Mouse (Mus musculus) heart, embryonic 16.5 days (tissue): Measurements from ENCODE around the gene Deup1. TPM values are rescaled to one million over a fixed set of nuclear protein-coding genes. Genes with fewer than 3 reads are reported as not detected.

Source experiments
- ATAC-seq: fragments of 200-750 bp; cut with Nextera tagmentation; replicated peaks from 2 replicates; pipeline ENCODE4 v1.8.0; 2017; ENCODE audit warnings: moderate number of reproducible peaks; ENCODE audit not compliant: insufficient read depth, low FRiP score; ENCODE audit errors: extremely low read depth
- H3K27ac ChIP-seq: fragments of 300-500 bp; sonication (generic); 2 replicates; pipeline ENCODE4 v1.5.1; 2014; ENCODE audit warnings: mild to moderate bottlenecking, low read length, control low read depth, moderate library complexity
- H3K27me3 ChIP-seq: fragments of 300-500 bp; sonication (generic); 2 replicates; pipeline ENCODE4 v1.6.1; 2014; ENCODE audit warnings: low read length, mixed read lengths; ENCODE audit not compliant: control insufficient read depth, insufficient read depth
- H3K36me3 ChIP-seq: fragments of 300-500 bp; sonication (generic); 2 replicates; pipeline ENCODE4 v1.6.1; 2014; ENCODE audit not compliant: control insufficient read depth, insufficient read depth
- H3K4me1 ChIP-seq: fragments of 300-500 bp; sonication (generic); 2 replicates; pipeline ENCODE4 v1.6.1; 2014; ENCODE audit warnings: low read length, mixed read lengths; ENCODE audit not compliant: control insufficient read depth, insufficient read depth
- H3K4me2 ChIP-seq: fragments of 300-500 bp; sonication (generic); 2 replicates; pipeline ENCODE4 v1.6.1; 2014; ENCODE audit warnings: low read depth, mild to moderate bottlenecking, control low read depth, low read length
- H3K4me3 ChIP-seq: fragments of 300-500 bp; sonication (generic); 2 replicates; pipeline ENCODE4 v1.5.1; 2014; ENCODE audit warnings: mild to moderate bottlenecking, control low read depth, low read length
- H3K9ac ChIP-seq: fragments of 300-500 bp; sonication (generic); 2 replicates; pipeline ENCODE4 v1.6.1; 2014; ENCODE audit warnings: low read length, control low read depth
- H3K9me3 ChIP-seq: fragments of 300-500 bp; sonication (generic); replicated peaks from 2 replicates; pipeline ENCODE4 v1.6.1; 2016; ENCODE audit warnings: low read length; ENCODE audit not compliant: control insufficient read depth
- WGBS: fragments of 180-500 bp; shearing (Covaris S2); extraction: QIAGEN DNeasy Blood & Tissue Kit; methylation state at CpG from one replicate; pipeline ENCODE4 v1.1.7; 2014; 5-methylcytosine and 5-hydroxymethylcytosine counted together
- polyA plus RNA-seq: library from polyadenylated mRNA; unstranded; fragments of >200 nt; fragmentation: Nextera tagmentation; extraction: Ambion mirVana; gene quantifications from 2 replicates; pipeline ENCODE4 v1.2.1, GENCODE M21; 2015

Deup1 gene
- polyA plus RNA-seq, 1 experiment from 2014 or later = 1.5 TPM

DNA sequence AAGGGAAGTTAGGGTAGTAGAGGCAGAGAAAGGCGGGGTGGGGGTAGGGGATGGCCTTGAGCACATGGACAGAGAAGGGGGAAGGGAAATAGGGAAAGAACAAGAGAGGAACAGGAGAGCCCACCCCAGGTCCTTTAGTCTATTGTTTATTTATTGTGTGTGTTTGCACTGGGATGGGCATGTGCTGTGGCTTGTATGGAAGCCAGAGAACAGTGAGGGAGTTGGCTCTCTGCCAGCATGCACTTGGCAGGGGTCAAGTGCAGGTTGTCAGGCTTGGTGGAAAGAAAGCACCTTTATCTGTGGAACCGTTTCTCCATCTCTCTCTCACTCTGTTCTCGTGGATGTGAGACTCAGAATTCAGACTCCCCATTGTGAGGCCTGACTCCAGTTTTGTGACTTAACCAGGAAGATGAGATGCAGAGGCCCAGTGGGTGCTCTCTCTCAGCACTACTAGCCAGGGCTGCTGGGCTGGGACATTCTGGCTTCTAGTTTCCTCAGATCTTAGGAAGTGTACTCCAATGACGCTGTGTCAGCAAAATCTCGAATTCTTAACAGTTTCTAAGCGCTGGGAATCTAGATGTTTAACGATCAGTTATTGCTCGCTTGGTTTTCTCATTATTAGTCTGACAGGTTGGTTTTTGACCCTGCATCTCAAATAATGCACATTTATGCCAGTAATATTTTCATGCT lies 98.3 kb downstream of the Deup1 start:
- H3K9me3 ChIP-seq = no peaks in the 10 kb centered on the region
- H3K27ac ChIP-seq = 0 out of 2 replicates have a peak overlapping the region, but pooled peaks have one; percentile 13
- H3K4me2 ChIP-seq = no peak overlapping the region
- no peaks in the 10 kb centered on the region for H3K36me3 ChIP-seq
- H3K4me3 ChIP-seq = no peak overlapping the region
- peaks cover 43% of the 10 kb centered on the region for H3K4me1 ChIP-seq
- no peaks in the 10 kb centered on the region for H3K27me3 ChIP-seq
- WGBS = 47% methylated on average over 8 of the region's 8 CpGs
- H3K9ac ChIP-seq = no peak overlapping the region
- peak; percentile 53 for ATAC-seq

- no peak for ATAC-seq
- H3K27me3 ChIP-seq = no peaks in the 10 kb centered on the region
- H3K4me3 ChIP-seq = no peak overlapping the region
- no peaks in the 10 kb centered on the region for H3K36me3 ChIP-seq
- 39% methylated on average over 7 of the region's 7 CpGs for WGBS
- H3K4me2 ChIP-seq = no peak overlapping the region
- peaks cover 33% of the 10 kb centered on the region for H3K4me1 ChIP-seq
- peak overlapping the region; percentile 25; the same call in 1 of the 2 replicates for H3K27ac ChIP-seq
- H3K9me3 ChIP-seq = no peaks in the 10 kb centered on the region
- H3K9ac ChIP-seq = no peak overlapping the region
Observed at GRCm38 (mm10) chr9:15528368-15528767, 99.4 kb downstream of the Deup1 start.

DNA sequence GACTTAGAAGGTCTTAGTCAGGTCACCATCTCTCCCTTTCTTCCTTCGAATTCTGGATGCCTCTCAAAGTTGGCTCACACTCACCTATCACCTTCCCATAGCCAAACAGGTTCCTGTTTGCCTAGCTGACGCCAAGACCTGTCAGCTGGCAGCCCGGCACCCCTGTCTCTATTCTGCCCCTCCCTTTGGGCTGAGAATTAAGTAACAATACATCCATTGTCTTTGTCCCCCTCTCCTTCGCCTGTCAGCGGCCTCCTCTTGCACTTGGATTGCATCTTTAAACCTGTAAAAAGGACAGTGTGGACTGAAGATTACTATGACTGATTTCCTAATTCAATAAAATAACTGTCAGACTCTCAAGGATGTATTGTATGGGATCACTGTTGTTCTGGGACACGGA lies 99.9 kb downstream of the Deup1 start:
- WGBS = 63% methylated on average over 6 of the region's 6 CpGs
- no peak overlapping the region for H3K4me3 ChIP-seq
- H3K9ac ChIP-seq = no peak overlapping the region
- ATAC-seq = no peak
- no peaks in the 10 kb centered on the region for H3K9me3 ChIP-seq
- H3K4me2 ChIP-seq = no peak overlapping the region
- H3K36me3 ChIP-seq = no peaks in the 10 kb centered on the region
- no peaks in the 10 kb centered on the region for H3K27me3 ChIP-seq
- H3K4me1 ChIP-seq = peaks cover 37% of the 10 kb centered on the region
- no peak overlapping the region for H3K27ac ChIP-seq

GRCm38 (mm10) chr9:15526539-15526938 lies 101.2 kb downstream of the Deup1 start:
- H3K27ac ChIP-seq = peak overlapping the region; percentile 24; the same call in 1 of the 2 replicates
- no peaks in the 10 kb centered on the region for H3K27me3 ChIP-seq
- ATAC-seq = no peak
- H3K9me3 ChIP-seq = no peaks in the 10 kb centered on the region
- H3K4me1 ChIP-seq = peaks cover 45% of the 10 kb centered on the region
- WGBS = 55% methylated on average over 7 of the region's 7 CpGs
- no peak overlapping the region for H3K4me2 ChIP-seq
- H3K36me3 ChIP-seq = no peaks in the 10 kb centered on the region
- H3K9ac ChIP-seq = no peak overlapping the region
- H3K4me3 ChIP-seq = no peak overlapping the region

DNA sequence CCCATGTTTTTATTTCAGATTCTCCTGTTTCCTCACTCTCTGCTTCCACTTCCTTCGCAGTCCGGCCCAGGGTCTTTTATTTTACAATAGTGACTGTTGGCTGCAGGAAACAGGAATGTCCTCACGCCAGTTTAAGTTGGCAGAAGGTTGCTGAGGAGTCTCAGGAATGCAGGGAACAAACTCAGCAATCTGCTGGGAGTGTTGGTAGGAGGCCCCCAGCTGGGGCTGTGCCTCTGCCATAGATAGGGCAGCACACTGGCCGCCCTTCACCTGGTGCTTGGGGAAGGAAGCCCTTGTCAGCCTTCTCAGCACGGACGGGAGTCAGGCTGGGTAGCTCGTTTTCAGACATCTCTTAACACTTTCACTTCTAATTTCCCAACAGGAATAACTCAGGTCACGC lies 102.5 kb downstream of the Deup1 start:
- 0 out of 2 replicates have a peak, but pooled peaks have one; percentile 26 for ATAC-seq
- Histone ChIP-seq H3K36me3 (no peaks in the 10 kb centered on the region), H3K4me2 (peak overlapping the region; percentile 31; the same call in 1 of the 2 replicates), H3K27ac (peak overlapping the region; percentile 46; the same call in 1 of the 2 replicates), H3K4me1 (peaks cover 51% of the 10 kb centered on the region), H3K4me3 (no peak overlapping the region), H3K27me3 (no peaks in the 10 kb centered on the region), H3K9me3 (no peaks in the 10 kb centered on the region), H3K9ac (no peak overlapping the region)
- 28% methylated on average over 8 of the region's 8 CpGs for WGBS

DNA sequence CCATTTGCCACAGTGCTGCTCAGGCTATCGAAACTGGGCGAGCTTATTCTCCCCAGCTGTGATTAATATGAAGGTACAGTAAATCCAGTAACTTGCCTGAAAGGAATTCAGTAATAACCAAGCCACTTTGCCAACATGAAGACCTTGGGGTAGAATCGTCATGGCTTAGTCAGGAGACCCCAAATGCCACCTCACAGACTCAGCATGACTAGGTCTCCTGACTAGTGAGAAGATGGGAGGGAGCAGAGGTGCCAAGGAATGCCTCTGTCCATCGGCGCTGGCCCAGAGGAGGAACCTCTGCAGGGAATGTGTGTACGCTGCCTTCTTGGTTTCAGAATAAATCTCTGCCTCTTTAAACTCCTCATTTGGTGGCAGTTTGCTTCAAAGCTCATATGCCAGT lies 104.1 kb downstream of the Deup1 start:
- H3K27ac ChIP-seq = no peak overlapping the region
- no peaks in the 10 kb centered on the region for H3K9me3 ChIP-seq
- no peak for ATAC-seq
- no peaks in the 10 kb centered on the region for H3K27me3 ChIP-seq
- no peak overlapping the region for H3K4me2 ChIP-seq
- no peak overlapping the region for H3K4me3 ChIP-seq
- H3K4me1 ChIP-seq = peaks cover 37% of the 10 kb centered on the region
- WGBS = 85% methylated on average over 6 of the region's 6 CpGs
- no peaks in the 10 kb centered on the region for H3K36me3 ChIP-seq
- H3K9ac ChIP-seq = no peak overlapping the region

- H3K36me3 ChIP-seq = no peaks in the 10 kb centered on the region
- H3K27me3 ChIP-seq = no peaks in the 10 kb centered on the region
- no peak for ATAC-seq
- no peak overlapping the region for H3K4me3 ChIP-seq
- peaks cover 38% of the 10 kb centered on the region for H3K4me1 ChIP-seq
- no peaks in the 10 kb centered on the region for H3K9me3 ChIP-seq
- H3K9ac ChIP-seq = no peak overlapping the region
- no peak overlapping the region for H3K27ac ChIP-seq
- no peak overlapping the region for H3K4me2 ChIP-seq
- WGBS = 37% methylated on average over 5 of the region's 5 CpGs
Observed at GRCm38 (mm10) chr9:15522887-15523286, 104.8 kb downstream of the Deup1 start.

- no peaks in the 10 kb centered on the region for H3K27me3 ChIP-seq
- WGBS = 78% methylated on average over 10 of the region's 10 CpGs
- H3K4me1 ChIP-seq = peaks cover 36% of the 10 kb centered on the region
- no peak overlapping the region for H3K27ac ChIP-seq
- H3K4me2 ChIP-seq = no peak overlapping the region
- H3K4me3 ChIP-seq = no peak overlapping the region
- H3K36me3 ChIP-seq = no peaks in the 10 kb centered on the region
- ATAC-seq = no peak
- no peaks in the 10 kb centered on the region for H3K9me3 ChIP-seq
- H3K9ac ChIP-seq = no peak overlapping the region
Observed at GRCm38 (mm10) chr9:15522348-15522747, 105.4 kb downstream of the Deup1 start.

DNA sequence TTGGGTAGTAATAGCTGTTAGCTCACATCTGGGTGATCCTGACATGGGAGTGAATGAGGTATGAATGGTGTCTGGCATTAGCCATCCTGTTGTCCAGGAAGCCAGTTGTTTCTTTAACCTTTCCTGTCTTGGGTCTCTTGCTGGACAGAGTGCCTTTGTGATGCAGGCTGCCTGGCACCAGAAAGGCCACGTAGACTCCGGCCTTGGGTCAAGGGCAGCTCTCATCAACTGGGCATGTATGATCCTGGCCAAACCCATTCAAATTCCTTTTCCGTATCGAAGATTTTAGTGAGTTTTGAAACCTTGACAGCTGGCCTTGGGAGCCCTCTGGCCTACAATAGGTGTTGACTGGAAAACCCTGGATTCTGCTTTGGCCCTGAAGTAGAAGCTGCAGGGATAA lies 109.8 kb downstream of the Deup1 start:
- H3K4me1 ChIP-seq = peaks cover 34% of the 10 kb centered on the region
- 78% methylated on average over 4 of the region's 4 CpGs for WGBS
- H3K4me2 ChIP-seq = no peak overlapping the region
- H3K4me3 ChIP-seq = no peak overlapping the region
- no peaks in the 10 kb centered on the region for H3K9me3 ChIP-seq
- no peaks in the 10 kb centered on the region for H3K27me3 ChIP-seq
- H3K27ac ChIP-seq = no peak overlapping the region
- no peak overlapping the region for H3K9ac ChIP-seq
- no peaks in the 10 kb centered on the region for H3K36me3 ChIP-seq
- ATAC-seq = 0 out of 2 replicates have a peak, but pooled peaks have one; percentile 29
